Mouse (Mus musculus): ENCODE results near the gene Cdc42bpg. TPM values are rescaled to one million over a fixed set of nuclear protein-coding genes. Genes with fewer than 3 reads are reported as not detected.

The Cdc42bpg gene
- total RNA-seq, 2 experiments from 2014 or later, result 2.7 to 2.9 TPM

- intact Hi-C loops (cut with DNase I), result no loop called here
- no peak for DNase-seq (ENCODE audit: low spot score in 2 of 2)
Measured at GRCm38 (mm10) chr19:6314513-6314912, 8.3 kb downstream of the Cdc42bpg start.

DNA sequence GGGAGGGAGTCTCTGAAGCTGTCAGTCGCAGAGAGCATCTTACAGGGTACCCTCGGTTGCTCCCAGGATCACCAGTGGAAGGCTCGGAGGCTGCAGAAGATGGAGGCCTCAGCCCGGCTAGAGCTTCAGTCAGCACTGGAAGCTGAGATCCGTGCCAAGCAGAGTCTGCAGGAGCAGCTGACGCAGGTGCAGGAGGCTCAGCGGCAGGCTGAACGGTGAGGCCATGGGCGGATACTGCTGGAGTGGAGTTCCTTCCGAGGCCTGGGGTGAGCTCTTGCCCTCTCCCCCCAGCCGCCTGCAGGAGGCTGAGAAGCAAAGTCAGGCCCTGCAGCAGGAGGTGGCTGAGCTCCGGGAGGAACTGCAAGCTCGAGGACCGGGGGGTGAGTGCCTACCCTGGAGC lies 9.3 kb downstream of the Cdc42bpg start:
- no peak for DNase-seq (ENCODE audit: low spot score in 2 of 2)
- intact Hi-C loops (cut with DNase I), result no loop called here

- intact Hi-C loops (cut with DNase I), result no loop called here
- DNase-seq (ENCODE audit: low spot score in 2 of 2), result no peak
Measured at GRCm38 (mm10) chr19:6318145-6318544, 11.9 kb downstream of the Cdc42bpg start.

DNA sequence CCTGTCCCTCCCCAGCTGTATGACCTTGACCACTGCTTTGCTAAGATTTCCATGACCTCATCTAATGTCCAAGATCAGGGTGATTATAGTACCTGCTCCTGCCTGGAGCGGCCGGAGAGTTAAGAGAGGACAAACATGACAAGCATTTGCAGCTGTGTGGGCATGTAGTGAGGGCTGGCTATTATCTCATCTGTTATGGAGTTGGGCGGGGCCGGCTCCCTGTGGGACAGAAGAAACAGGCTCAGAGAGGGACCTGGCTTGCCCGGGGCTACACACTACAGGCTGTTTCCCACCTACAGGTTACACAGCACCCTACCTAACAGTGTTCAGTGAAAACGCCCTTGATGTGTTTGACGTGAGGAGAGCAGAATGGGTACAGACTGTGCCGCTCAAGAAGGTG lies 15.1 kb downstream of the Cdc42bpg start:
- DNase-seq (ENCODE audit: low spot score in 2 of 2), result no peak
- intact Hi-C loops (cut with DNase I), result no loop called here

- no peak for DNase-seq (ENCODE audit: low spot score in 2 of 2)
- intact Hi-C loops (cut with DNase I), result no loop called here
Measured at GRCm38 (mm10) chr19:6321786-6322621, 15.7 kb downstream of the Cdc42bpg start.

DNA sequence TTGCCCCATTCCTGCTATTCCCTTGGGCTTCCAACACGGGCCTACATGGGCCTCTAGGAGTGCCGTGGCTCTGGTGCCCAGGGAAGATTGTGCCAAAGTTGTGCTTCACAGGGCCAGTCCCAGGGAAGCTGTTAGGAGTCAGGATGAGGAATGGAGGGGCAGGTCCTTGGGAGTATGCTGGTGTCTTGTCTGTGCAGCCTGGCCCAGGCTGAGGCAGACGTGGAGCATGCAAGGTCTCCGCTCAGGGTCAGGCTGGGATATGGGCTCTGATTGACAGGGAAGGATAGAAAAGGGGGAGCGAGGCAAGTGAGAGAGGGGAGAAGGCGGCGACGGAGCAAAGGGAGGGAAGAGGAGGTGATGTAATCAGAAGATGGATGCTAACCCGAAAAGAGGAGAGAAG lies 18.5 kb downstream of the Cdc42bpg start:
- DNase-seq (ENCODE audit: low spot score in 2 of 2), result no peak
- intact Hi-C loops (cut with DNase I), result no loop called here

GRCm38 (mm10) chr19:6331178-6331577 lies 24.9 kb downstream of the Cdc42bpg start:
- intact Hi-C loops (cut with DNase I), result loop anchor here (1.0 to 5.0 kb wide), 2 partner anchors 63 to 189 kb away; partner anchors contain the start of genes Arl2 and Batf2
- DNase-seq (ENCODE audit: low spot score in 2 of 2), result no peak

- intact Hi-C loops (cut with DNase I), result loop anchor here (1.0 to 5.0 kb wide), 2 partner anchors 64 to 190 kb away; partner anchors contain the start of genes Arl2 and Batf2
- DNase-seq (ENCODE audit: low spot score in 2 of 2), result peak; percentile 34 to 50
Measured at GRCm38 (mm10) chr19:6331719-6332516, 25.7 kb downstream of the Cdc42bpg start.

- intact Hi-C loops (cut with DNase I), result loop anchor here (2.0 to 5.0 kb wide), 2 partner anchors 29 to 192 kb away; partner anchors contain the start of genes Arl2, Batf2 and Sf1
- DNase-seq (ENCODE audit: low spot score in 2 of 2), result no peak
Measured at GRCm38 (mm10) chr19:6333761-6334595, 27.7 kb downstream of the Cdc42bpg start.

DNA sequence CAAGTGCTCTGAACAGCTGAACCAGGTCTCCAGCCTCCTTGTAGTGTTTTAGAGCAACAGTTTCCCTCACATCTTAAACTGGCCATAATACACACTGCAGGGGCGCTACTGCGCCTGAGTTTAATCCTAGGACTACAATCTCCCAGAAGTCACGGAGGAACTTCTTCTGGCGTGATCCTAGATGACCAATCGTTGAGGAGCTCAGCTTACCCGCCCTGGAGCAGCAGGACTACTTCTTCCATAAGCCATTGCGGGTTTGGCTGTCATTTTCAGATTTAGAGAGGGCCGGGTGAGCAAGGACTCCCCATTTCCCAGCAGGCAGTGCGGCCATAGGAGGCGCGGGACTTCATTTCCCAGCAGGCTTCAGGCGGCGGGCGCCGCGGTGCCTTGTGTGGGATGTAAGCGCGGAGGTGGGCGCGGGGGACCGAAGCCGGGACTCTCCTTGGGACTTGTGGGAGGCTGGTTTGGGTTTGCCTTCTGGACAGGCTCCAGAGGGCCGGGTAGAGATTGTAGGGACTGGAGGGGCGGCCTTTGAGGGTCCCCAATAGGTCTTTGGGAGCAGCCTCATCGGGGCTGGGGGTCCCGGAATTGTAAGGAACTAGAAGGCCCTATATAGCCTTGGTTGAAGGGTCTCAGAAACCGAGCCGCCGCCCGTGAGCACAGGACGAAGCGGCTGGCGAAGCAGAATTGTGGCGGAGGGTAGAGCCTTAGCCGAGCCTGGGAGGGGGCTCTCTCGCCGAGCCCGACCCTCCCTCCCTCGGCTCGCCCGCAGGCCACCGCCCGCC lies 28.6 kb downstream of the Cdc42bpg start, which contains the start of gene Men1:
TSS of gene Men1 (plus strand) at position 307 of the 785 bp plus-strand sequence.
- intact Hi-C loops (cut with DNase I), result loop anchor here (2.0 to 5.0 kb wide), 3 partner anchors 28 to 273 kb away; partner anchors contain the start of genes Arl2, Batf2, Sf1 and Znhit2
- DNase-seq (ENCODE audit: low spot score in 2 of 2), result peak; percentile 97 to 99

DNA sequence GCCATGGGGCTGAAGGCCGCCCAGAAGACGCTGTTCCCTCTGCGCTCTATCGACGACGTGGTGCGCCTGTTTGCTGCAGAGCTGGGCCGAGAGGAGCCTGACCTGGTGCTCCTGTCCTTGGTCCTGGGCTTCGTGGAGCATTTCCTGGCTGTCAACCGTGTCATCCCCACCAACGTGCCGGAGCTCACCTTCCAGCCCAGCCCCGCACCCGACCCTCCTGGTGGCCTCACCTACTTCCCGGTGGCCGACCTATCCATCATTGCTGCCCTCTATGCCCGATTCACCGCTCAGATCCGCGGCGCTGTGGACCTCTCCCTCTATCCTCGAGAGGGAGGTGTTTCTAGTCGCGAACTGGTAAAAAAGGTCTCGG lies 29.2 kb downstream of the Cdc42bpg start:
- intact Hi-C loops (cut with DNase I), result loop anchor here (2.0 to 5.0 kb wide), 2 partner anchors 27 to 273 kb away; partner anchors contain the start of genes Sf1 and Znhit2
- DNase-seq (ENCODE audit: low spot score in 2 of 2), result peak in 1 of 2 experiments; percentile 32

DNA sequence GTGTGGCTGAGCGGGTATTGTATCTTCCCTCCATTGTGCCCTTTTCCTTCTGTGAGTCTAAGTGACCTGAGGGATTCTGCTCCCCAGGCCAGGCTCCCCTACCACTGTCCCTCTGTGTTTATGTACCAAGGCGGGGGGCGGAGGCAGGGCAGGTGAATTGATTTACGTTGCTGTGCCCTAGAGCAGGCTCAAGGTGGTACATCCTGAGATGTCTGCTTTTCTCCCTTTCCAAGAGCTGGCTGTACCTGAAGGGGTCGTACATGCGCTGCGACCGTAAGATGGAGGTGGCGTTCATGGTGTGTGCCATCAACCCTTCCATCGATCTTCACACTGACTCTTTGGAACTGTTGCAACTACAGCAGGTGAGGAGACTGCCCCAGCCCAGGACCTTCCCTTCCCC lies 30.7 kb downstream of the Cdc42bpg start:
- intact Hi-C loops (cut with DNase I), result loop anchor here (5.0 kb wide), 1 partner anchor 275 kb away; the partner anchor contains the start of gene Znhit2
- DNase-seq (ENCODE audit: low spot score in 2 of 2), result no peak

- intact Hi-C loops (cut with DNase I), result loop anchor here (5.0 kb wide), 1 partner anchor 276 kb away; the partner anchor contains the start of gene Znhit2
- DNase-seq (ENCODE audit: low spot score in 2 of 2), result no peak
Measured at GRCm38 (mm10) chr19:6338171-6338570, 31.9 kb downstream of the Cdc42bpg start.

- intact Hi-C loops (cut with DNase I), result loop anchor here (5.0 kb wide), 1 partner anchor 276 kb away; the partner anchor contains the start of gene Znhit2
- DNase-seq (ENCODE audit: low spot score in 2 of 2), result no peak
Measured at GRCm38 (mm10) chr19:6338716-6339115, 32.5 kb downstream of the Cdc42bpg start.

DNA sequence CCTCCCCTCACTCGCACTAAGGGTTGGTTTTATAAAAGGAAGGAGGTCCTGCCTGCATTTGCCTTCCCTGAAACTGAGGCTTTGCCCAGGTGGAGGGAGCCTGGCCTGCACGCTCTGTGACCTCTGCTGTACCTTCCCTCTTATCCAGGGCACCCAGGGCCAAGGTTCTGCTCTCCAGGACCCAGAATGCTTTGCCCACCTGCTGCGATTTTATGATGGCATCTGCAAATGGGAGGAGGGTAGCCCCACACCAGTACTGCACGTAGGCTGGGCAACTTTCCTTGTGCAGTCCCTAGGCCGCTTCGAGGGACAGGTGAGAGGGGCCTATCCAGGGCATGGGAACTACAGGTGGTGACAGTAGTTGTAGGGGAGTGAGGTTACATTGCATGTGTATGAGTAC lies 32.9 kb downstream of the Cdc42bpg start:
- DNase-seq (ENCODE audit: low spot score in 2 of 2), result no peak
- intact Hi-C loops (cut with DNase I), result loop anchor here (5.0 kb wide), 1 partner anchor 277 kb away; the partner anchor contains the start of gene Znhit2

DNA sequence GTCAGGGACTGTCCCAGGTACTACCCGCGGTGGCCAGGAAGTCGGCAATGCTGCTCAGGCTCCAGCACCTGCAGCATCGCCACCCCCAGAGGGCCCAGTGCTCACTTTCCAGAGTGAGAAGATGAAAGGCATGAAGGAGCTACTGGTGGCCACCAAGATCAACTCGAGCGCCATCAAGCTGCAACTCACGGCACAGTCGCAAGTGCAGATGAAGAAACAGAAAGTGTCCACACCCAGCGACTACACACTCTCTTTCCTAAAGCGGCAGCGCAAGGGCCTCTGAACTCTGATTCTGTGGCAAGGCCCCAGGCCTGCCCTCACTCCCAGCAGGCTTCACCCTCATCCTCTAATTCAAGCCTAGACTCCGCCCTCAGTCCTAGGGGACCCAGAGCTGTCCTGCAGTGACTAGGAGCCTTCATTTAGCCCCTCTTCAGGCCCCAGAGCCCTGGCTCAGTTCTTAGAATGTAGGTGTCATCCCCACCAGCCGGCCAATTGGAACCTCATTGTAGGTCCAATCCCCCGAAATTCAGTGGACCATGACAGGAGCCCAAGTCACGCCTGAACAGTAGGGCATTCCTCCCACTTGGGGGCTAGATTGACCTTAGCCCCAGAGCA lies 33.7 kb downstream of the Cdc42bpg start:
- intact Hi-C loops (cut with DNase I), result loop anchor here (5.0 kb wide), 1 partner anchor 278 kb away; the partner anchor contains the start of gene Znhit2
- DNase-seq (ENCODE audit: low spot score in 2 of 2), result no peak

- intact Hi-C loops (cut with DNase I), result no loop called here
- peak; percentile 69 to 75 for DNase-seq (ENCODE audit: low spot score in 2 of 2)
Measured at GRCm38 (mm10) chr19:6340524-6341452, 34.5 kb downstream of the Cdc42bpg start, which contains the start of gene Map4k2. TSS of gene Map4k2 (plus strand) at chr19:6341135.

Measured in left cerebral cortex, postnatal 25 days (tissue).